1 mouse cellular context compared by ENCODE assay signal in the genomic region with DNA sequence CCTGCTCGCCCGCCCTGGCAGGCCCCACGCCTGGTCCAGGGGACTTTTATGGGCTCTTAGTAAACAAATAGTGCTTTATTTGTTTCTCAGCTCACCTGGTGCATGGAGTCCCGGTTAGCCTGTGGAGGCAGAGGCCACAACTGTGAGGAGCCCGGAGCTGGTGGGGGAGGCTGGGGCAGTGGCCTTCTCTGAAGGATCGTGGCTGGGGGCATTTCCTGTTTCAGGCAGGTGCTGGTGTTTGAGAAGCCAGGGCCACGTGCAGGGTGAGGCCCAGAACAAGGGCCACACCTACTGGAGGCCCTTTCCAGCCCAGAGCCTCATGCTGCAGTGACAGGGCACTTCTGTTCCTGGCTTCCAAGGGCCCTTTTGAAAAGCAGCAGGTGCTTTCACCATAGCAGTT.
TF ChIP-seq lines count a peak whose summit lies in the region.

No protein-coding gene starts in this region.

TF ChIP-seq in CH12.LX, 34 proteins besides CTCF, POLR2A, EP300 and RAD21:
- TF ChIP-seq MAX (IDR thresholded peaks at IDR 0.05; ENCODE audit: low read length) (peak; percentile 18; the same call in 1 of the 2 replicates), BHLHE40 (IDR thresholded peaks at IDR 0.05; ENCODE audit: low read depth, low read length) (peak; percentile 80), RCOR1 (conservative IDR thresholded peaks at IDR 0.05; ENCODE audit: low read depth, low read length) (no peak)
